Mouse (Mus musculus) embryo, embryonic 11.5 days (tissue): ENCODE measurements at regions not wholly inside any gene's neighbourhood (a gene's known extent, or its start where the extent isn't known, plus 50 kb on each side); places are given as distances from the start of the nearest gene placed in this dataset.
"Not testable (repeated sequence)": the region's sequence is repeated elsewhere in the genome, so short reads cannot be mapped to it uniquely, and the experiment has no call there.

Experiments
- DNase-seq: peaks from one replicate; pipeline ENCODE4 v3.0.0-alpha.2; 2012; ENCODE audit warnings: low read depth, low spot score

DNA sequence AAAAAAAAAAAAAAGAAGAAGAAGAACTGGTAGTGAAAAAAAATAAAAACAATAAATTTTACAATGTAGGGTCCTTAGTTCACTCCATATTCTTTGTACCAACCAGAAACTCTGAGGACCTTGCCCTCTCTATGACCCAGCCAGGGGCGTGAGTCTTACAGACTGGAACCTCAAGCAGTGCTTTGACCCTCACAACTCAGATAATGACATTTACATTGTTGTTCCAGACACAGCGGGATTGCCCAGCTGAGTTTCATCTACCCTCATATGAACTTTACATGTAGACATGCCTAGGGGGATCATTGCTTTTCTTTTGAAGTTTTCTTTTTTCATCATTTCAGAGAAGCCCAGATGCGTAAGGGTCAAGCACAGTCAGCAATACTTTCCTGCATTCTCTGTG lies 1496.6 kb upstream of the 4931417E11Rik start:
- peak; percentile 2 for DNase-seq

DNA sequence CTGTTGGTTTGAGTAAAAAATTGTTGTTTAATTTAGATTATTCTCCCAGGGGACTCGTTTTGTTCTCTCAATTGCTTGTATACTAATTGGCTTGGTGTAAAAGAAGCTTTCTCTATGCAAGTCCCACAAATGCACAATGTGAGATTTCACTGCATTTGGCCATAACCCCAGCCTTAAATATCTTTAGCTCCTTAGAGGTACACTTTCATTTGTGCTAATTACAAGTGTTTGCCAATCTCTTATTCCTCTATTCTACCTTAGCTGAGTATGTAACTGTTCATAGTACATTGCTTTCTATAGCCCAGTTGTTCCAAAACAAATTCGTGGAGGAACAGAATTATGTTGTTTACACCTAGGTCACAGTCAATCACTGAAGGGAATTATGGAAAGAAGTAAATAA lies 1459.0 kb upstream of the 4931417E11Rik start:
- DNase-seq = no peak

DNA sequence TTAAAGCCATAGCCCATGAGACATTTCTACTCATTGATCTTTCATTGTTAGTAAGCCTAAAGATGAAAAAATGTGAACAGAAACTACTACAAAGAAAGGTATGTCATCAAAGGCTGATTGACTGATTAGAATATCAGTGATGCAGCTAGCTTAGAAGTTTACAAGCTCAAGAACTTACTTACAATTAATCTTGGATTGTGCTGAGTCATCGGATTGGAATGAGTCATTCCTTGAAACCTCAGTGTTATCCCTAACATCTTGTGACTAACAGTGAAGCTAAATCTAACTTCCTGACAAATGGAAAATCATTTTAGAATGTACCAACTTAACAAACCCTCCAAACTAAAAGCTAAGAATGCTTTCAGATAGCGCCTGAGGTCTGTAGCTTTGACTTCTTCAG lies 1434.1 kb upstream of the 4931417E11Rik start:
- no peak for DNase-seq

DNA sequence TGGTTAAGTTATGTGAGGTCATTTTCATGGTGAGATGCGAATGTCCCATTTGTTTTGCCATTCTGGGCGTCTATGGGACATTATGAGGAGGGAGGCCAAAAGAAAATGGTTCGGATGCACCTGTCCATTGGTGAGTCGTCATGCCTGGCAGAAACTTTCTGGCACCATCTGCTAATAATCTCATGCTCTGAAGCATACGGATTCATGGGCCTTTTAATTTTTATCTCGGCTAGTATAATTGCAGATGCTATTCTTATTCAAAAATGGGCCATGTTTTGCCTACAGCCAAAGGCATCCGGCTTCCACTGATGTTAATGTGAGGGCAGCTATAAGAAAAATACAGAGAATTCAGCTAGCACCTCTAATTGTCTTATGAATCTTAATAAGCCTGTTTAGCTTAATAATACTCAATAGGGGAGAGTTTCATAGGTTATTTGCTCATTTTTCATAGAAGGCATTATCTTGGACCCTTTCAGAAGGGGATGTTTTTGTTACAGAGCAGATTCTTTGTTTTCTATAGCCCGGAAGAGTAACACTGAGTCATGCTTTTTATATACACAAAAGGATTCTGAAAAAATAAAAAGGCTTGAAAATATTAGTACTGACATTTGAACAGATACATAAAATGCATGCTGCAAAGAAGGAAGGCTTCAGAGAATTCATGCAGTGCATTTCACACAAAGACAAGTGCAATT lies 1401.3 kb upstream of the 4931417E11Rik start:
- DNase-seq = no peak

DNA sequence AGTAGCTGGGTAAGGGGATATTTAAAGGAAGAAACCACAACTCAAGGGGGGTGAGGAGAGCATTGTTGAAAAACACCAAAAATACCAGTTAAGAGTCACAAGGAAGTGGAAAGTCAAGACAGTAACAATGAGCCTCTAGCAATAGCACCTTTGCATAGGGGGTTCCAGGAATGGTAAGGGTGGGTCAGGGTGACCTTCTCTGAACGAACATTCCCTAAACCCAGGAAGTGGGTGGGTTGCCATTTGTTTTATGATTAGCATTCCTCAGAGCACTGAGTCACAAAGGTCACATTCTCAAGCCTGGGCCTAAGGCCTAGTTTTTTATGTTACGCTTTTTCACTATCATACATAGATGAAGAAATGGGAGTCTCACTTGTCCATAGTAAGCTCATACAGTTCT lies 1351.2 kb upstream of the 4931417E11Rik start:
- DNase-seq = not testable (repeated sequence)
